Mouse (Mus musculus) kidney, embryonic 16.5 days (tissue): Measurements from ENCODE around the gene Iqschfp. TPM values are rescaled to one million over a fixed set of nuclear protein-coding genes. Genes with fewer than 3 reads are reported as not detected.

Experiments used
- ATAC-seq: fragments of 200-750 bp; cut with Nextera tagmentation; 2 replicates; pipeline ENCODE4 v1.8.0; 2017; ENCODE audit warnings: moderate TSS enrichment; ENCODE audit not compliant: low FRiP score, low TSS enrichment
- H3K27ac ChIP-seq: fragments of 300-500 bp; sonication (generic); 2 replicates; pipeline ENCODE4 v1.5.1; 2014; ENCODE audit warnings: low read length
- H3K27me3 ChIP-seq: fragments of 300-500 bp; sonication (generic); 2 replicates; pipeline ENCODE4 v1.6.1; 2014; ENCODE audit warnings: low read length, control low read depth, mixed read lengths; ENCODE audit not compliant: insufficient read depth
- H3K36me3 ChIP-seq: fragments of 300-500 bp; sonication (generic); 2 replicates; pipeline ENCODE4 v1.6.1; 2014; ENCODE audit warnings: low read length, control low read depth, mixed read lengths; ENCODE audit not compliant: insufficient read depth
- H3K4me1 ChIP-seq: fragments of 300-500 bp; sonication (generic); 2 replicates; pipeline ENCODE4 v1.6.1; 2014; ENCODE audit warnings: low read length, control low read depth, mixed read lengths; ENCODE audit not compliant: insufficient read depth
- H3K4me2 ChIP-seq: fragments of 300-500 bp; sonication (generic); replicated peaks from 2 replicates; pipeline ENCODE4 v1.6.1; 2014; ENCODE audit warnings: low read depth, low read length
- H3K4me3 ChIP-seq: fragments of 300-500 bp; sonication (generic); 2 replicates; pipeline ENCODE4 v1.5.1; 2014; ENCODE audit warnings: mild to moderate bottlenecking, low read length
- H3K9ac ChIP-seq: fragments of 300-500 bp; sonication (generic); replicated peaks from 2 replicates; pipeline ENCODE4 v1.6.1; 2014; ENCODE audit warnings: low read length
- H3K9me3 ChIP-seq: fragments of 300-500 bp; sonication (generic); 2 replicates; pipeline ENCODE4 v1.6.1; 2016; ENCODE audit warnings: low read length, control low read depth
- WGBS: fragments of 180-500 bp; shearing (Covaris S2); extraction: QIAGEN DNeasy Blood & Tissue Kit; methylation state at CpG from one replicate; pipeline ENCODE4 v1.1.7; 2014; 5-methylcytosine and 5-hydroxymethylcytosine counted together
- polyA plus RNA-seq: library from polyadenylated mRNA; unstranded; fragments of >200 nt; fragmentation: Nextera tagmentation; extraction: Ambion mirVana; gene quantifications from 2 replicates; pipeline ENCODE4 v1.2.1, GENCODE M21; 2015

Gene Iqschfp
- polyA plus RNA-seq, 1 experiment from 2014 or later = not detected

DNA sequence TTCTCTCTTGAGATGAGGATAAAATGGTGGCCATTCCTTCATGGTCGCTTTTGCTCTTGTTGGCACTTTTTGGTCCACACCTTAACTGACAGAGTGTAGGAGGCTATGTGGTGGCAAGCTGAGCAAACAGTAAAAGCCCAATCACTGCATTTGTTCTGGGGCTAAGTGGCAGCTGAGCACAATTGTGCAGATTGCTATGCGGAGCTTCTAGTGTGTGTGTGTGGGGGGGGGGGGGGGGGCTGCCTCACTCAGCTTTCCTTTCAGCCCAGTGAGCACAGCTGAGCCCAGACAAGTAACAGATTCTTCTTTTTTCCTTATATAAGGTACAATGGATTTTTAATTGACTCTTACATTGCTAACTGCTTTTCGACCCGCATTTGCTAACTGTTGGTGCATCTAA, 110.4 kb downstream of the Iqschfp start:
- no peak overlapping the region for H3K4me3 ChIP-seq
- H3K9ac ChIP-seq = no peak overlapping the region
- H3K4me2 ChIP-seq = no peak overlapping the region
- WGBS = 82% methylated on average over 4 of the region's 4 CpGs
- ATAC-seq = no peak
- H3K4me1 ChIP-seq = no peaks in the 10 kb centered on the region
- no peaks in the 10 kb centered on the region for H3K36me3 ChIP-seq
- H3K27me3 ChIP-seq = no peaks in the 10 kb centered on the region
- no peaks in the 10 kb centered on the region for H3K9me3 ChIP-seq
- H3K27ac ChIP-seq = no peak overlapping the region

DNA sequence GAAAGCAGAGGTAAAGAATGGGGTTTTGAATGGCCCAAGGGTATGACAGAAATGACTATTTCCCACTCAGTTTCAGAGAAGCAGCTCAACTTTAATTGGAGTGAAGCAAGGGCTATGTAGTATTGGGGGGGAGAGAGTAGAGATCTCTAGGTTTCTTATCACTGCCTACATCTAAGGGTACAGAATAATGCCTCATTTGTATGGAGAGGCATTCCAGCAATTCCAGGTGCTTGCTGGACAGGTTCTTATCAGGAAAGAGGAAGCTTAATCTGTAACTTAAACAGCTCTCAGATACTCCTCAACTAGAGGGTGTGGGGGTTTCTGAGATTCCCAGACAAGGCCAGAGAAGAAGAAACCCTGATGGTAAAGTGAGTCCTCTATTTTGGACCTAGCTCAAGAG, 120.3 kb downstream of the Iqschfp start:
- no peak overlapping the region for H3K4me2 ChIP-seq
- no peak overlapping the region for H3K4me3 ChIP-seq
- no peak overlapping the region for H3K27ac ChIP-seq
- H3K9me3 ChIP-seq = no peaks in the 10 kb centered on the region
- ATAC-seq = no peak
- no peak overlapping the region for H3K9ac ChIP-seq
- H3K4me1 ChIP-seq = peaks cover 6% of the 10 kb centered on the region; the same call in 1 of the 2 replicates
- H3K36me3 ChIP-seq = no peaks in the 10 kb centered on the region
- no peaks in the 10 kb centered on the region for H3K27me3 ChIP-seq

GRCm38 (mm10) chr3:68015786-68016185, 123.8 kb downstream of the Iqschfp start:
- H3K4me2 ChIP-seq = no peak overlapping the region
- H3K9ac ChIP-seq = no peak overlapping the region
- peaks cover 6% of the 10 kb centered on the region; the same call in 1 of the 2 replicates for H3K4me1 ChIP-seq
- no peak overlapping the region for H3K4me3 ChIP-seq
- peak; percentile 54; the same call in 1 of the 2 replicates for ATAC-seq
- 35% methylated on average over 1 of the region's 1 CpGs for WGBS
- no peaks in the 10 kb centered on the region for H3K27me3 ChIP-seq
- no peaks in the 10 kb centered on the region for H3K36me3 ChIP-seq
- no peaks in the 10 kb centered on the region for H3K9me3 ChIP-seq
- no peak overlapping the region for H3K27ac ChIP-seq

GRCm38 (mm10) chr3:68019401-68019800, 127.4 kb downstream of the Iqschfp start:
- ATAC-seq = no peak
- WGBS = 82% methylated on average over 4 of the region's 4 CpGs
- no peaks in the 10 kb centered on the region for H3K36me3 ChIP-seq
- no peak overlapping the region for H3K4me2 ChIP-seq
- no peak overlapping the region for H3K27ac ChIP-seq
- no peak overlapping the region for H3K4me3 ChIP-seq
- H3K4me1 ChIP-seq = peaks cover 6% of the 10 kb centered on the region; the same call in 1 of the 2 replicates
- H3K27me3 ChIP-seq = no peaks in the 10 kb centered on the region
- no peak overlapping the region for H3K9ac ChIP-seq
- no peaks in the 10 kb centered on the region for H3K9me3 ChIP-seq

GRCm38 (mm10) chr3:68036097-68036496, 144.1 kb downstream of the Iqschfp start:
- Histone ChIP-seq H3K9me3 (no peaks in the 10 kb centered on the region), H3K4me1 (no peaks in the 10 kb centered on the region), H3K27ac (no peak overlapping the region), H3K27me3 (0 out of 2 replicates have a peak, but pooled peaks cover 4% of the 10 kb centered on the region), H3K36me3 (no peaks in the 10 kb centered on the region), H3K4me2 (no peak overlapping the region), H3K9ac (no peak overlapping the region), H3K4me3 (no peak overlapping the region)
- no peak for ATAC-seq
- WGBS = 37% methylated on average over 3 of the region's 3 CpGs

DNA sequence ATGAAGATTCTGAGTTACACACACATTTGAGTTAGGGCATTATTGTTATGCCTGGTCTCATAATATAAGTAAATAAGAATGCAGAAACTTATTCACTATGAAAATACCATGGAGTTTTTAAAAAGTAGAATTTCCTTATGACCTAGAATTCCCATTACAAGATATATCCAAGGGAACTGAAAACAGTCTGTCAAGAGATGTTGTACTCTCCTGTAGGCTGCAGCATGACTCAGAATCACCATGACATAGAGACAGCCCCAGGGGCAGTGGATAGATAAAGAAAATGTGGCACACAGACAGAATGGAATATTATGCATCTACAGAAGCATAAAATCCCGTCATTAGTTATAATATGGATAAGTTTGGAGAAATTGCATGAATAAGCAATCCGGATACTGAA, 150.9 kb downstream of the Iqschfp start:
- Histone ChIP-seq H3K27ac (no peak overlapping the region), H3K4me3 (no peak overlapping the region), H3K27me3 (0 out of 2 replicates have a peak, but pooled peaks cover 6% of the 10 kb centered on the region), H3K4me1 (no peaks in the 10 kb centered on the region), H3K36me3 (no peaks in the 10 kb centered on the region), H3K4me2 (no peak overlapping the region), H3K9me3 (no peaks in the 10 kb centered on the region), H3K9ac (no peak overlapping the region)
- WGBS = 96% methylated on average over 2 of the region's 2 CpGs
- no peak for ATAC-seq

DNA sequence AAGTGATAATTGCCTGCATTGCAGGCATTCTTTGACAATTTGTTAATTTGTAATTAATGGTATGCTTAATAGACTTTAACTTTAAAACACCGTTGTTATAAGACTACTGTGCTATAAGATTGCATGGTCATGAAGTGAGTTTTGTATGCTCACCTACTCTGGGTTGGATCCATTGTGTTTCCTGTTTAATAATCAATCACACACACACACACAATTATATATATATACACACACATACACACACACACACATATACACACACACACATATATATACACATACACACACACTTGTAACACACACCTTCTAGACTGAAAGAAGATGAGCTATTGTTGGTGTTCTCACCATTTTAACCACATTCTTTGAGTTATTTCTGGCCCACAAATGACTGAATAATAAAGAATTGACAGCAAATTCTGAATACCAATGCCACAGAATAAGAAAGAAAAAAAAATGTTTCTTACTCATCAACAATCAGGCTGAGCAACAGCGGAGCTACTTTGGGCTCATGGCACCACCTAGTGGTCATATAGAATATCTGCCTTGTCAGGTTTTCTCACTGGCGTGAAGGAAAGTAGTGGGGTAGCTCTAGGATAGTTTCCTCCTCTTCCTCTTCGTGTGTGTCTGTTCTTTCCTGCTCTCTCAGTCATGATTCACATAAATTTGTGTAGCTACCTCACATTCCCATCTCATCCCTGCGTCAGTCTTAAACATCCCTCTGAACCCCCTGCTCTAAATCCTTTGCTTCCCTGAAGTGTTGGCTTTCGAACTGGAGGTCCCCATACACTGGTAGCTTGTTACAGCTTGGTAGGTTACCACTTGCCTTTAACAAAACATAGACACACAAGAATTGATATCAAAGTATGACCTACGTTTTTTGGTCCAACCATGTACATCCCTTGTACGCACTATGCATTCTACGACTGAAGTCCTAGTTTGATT, 153.7 kb downstream of the Iqschfp start:
- Histone ChIP-seq H3K9me3 (no peaks in the 10 kb centered on the region), H3K9ac (no peak overlapping the region), H3K4me2 (no peak overlapping the region), H3K27ac (no peak overlapping the region), H3K36me3 (no peaks in the 10 kb centered on the region), H3K4me3 (no peak overlapping the region), H3K4me1 (no peaks in the 10 kb centered on the region), H3K27me3 (0 out of 2 replicates have a peak, but pooled peaks cover 3% of the 10 kb centered on the region)
- WGBS = 50% methylated on average over 9 of the region's 9 CpGs
- peak; percentile 23; the same call in 1 of the 2 replicates for ATAC-seq

DNA sequence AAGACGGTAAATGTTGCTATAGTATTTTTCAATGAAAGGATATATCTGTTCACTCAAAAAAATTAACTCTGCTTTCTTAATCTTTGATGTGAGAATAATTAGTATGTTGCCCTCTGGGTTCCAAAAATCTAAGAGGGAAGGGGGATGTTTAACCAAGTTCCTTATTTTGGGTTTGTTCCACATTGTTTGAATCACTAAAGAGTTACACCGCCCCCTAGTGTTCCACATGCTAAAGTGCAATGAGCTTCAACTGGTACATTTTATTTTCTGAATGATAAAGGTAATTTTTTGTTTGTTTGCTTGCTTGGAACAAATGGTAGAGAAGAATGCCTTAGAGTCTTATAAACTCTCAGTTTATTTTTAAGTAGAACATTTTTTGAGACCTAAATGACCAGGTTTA, 161.5 kb downstream of the Iqschfp start:
- Histone ChIP-seq H3K4me3 (no peak overlapping the region), H3K9ac (no peak overlapping the region), H3K4me2 (no peak overlapping the region), H3K27ac (no peak overlapping the region), H3K27me3 (peaks cover 6% of the 10 kb centered on the region), H3K4me1 (0 out of 2 replicates have a peak, but pooled peaks cover 3% of the 10 kb centered on the region), H3K36me3 (no peaks in the 10 kb centered on the region), H3K9me3 (no peaks in the 10 kb centered on the region)
- ATAC-seq = no peak
- 49% methylated on average over 2 of the region's 2 CpGs for WGBS

- Histone ChIP-seq H3K27me3 (peaks cover 6% of the 10 kb centered on the region), H3K4me2 (no peak overlapping the region), H3K36me3 (no peaks in the 10 kb centered on the region), H3K4me3 (no peak overlapping the region), H3K4me1 (0 out of 2 replicates have a peak, but pooled peaks cover 3% of the 10 kb centered on the region), H3K9me3 (no peaks in the 10 kb centered on the region), H3K9ac (no peak overlapping the region), H3K27ac (no peak overlapping the region)
- no peak for ATAC-seq
- WGBS = 62% methylated on average over 13 of the region's 13 CpGs
Observed at GRCm38 (mm10) chr3:68055071-68055470, 163.0 kb downstream of the Iqschfp start.
